Mouse (Mus musculus) cortical plate, adult 2 months (tissue): Measurements from ENCODE around the gene Marveld1.
A peak's percentile ranks its signal among the peaks of the same experiment; 100 is the strongest.

ENCODE experiments used
- CTCF ChIP-seq: fragments of 200-500 bp; IDR thresholded peaks from 2 replicates; pipeline ENCODE4 v1.5.1; 2011; ENCODE audit warnings: mild to moderate bottlenecking, control low read depth, low read length; ENCODE audit not compliant: insufficient read depth; ENCODE audit errors: extremely low read depth
- POLR2A ChIP-seq: fragments of 200-500 bp; IDR thresholded peaks from 2 replicates; pipeline ENCODE4 v1.6.1; 2011; ENCODE audit warnings: mild to moderate bottlenecking, low read length, control low read depth; ENCODE audit not compliant: insufficient read depth; ENCODE audit errors: extremely low read depth

GRCm38 (mm10) chr19:42182673-42183072, 35.5 kb downstream of the Marveld1 start:
- TF ChIP-seq CTCF (peak; percentile 50), POLR2A (no peak)
